Mouse (Mus musculus): ENCODE data around the gene Camkmt. TPM values are rescaled to one million over a fixed set of nuclear protein-coding genes. Genes with fewer than 3 reads are reported as not detected.
A peak's percentile ranks its signal among the peaks of the same experiment; 100 is the strongest.

The Camkmt gene
- polyA plus RNA-seq, 1 experiment from 2014 or later: 13.1 TPM

GRCm38 (mm10) chr17:85464466-85465411 is 374.4 kb downstream of the Camkmt start:
- H3K36me3 ChIP-seq (ENCODE audit: control insufficient read depth, insufficient read depth, low read length): no peaks in the 10 kb centered on the region
- peaks cover 96% of the 10 kb centered on the region for H3K27me3 ChIP-seq (ENCODE audit: control insufficient read depth, insufficient read depth, low read length)
- H3K4me2 ChIP-seq (replicated peaks; ENCODE audit: low read depth, low read length): no peak overlapping the region
- WGBS: 1% methylated on average over 40 of the region's 40 CpGs
- peak; percentile 62; the same call in 1 of the 2 replicates for ATAC-seq (ENCODE audit: low FRiP score, low TSS enrichment)
- no peak overlapping the region for H3K27ac ChIP-seq (ENCODE audit: low read depth, low read length)
- no peaks in the 10 kb centered on the region for H3K4me1 ChIP-seq (ENCODE audit: control insufficient read depth, insufficient read depth, low read length)
- no peak overlapping the region for H3K9ac ChIP-seq (ENCODE audit: low read depth, low read length)
- no peak overlapping the region for H3K4me3 ChIP-seq (ENCODE audit: low read length)
- 0 out of 2 replicates have a peak, but pooled peaks cover 2% of the 10 kb centered on the region for H3K9me3 ChIP-seq (ENCODE audit: control insufficient read depth, low read length)

DNA sequence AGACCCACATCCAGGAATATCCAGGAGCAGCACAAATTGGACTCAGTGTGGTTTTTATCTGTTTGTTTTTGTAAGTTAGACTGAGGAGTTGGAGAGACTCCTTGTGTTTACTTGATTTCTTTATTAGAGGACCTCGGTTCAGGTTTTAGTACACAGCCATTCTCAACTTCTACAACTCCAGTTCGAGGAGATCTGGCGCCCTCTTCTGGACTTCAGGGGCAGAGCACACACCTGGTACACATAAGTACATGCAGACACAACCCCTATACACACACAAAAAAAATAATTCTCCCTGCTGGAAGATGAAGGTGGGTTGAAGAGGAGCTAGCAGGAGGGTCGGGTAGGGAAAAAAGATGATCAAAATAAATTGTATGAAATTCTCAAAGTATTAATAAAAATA is 379.4 kb downstream of the Camkmt start:
- no peaks in the 10 kb centered on the region for H3K4me1 ChIP-seq (ENCODE audit: control insufficient read depth, insufficient read depth, low read length)
- H3K4me2 ChIP-seq (replicated peaks; ENCODE audit: low read depth, low read length): no peak overlapping the region
- no peak overlapping the region for H3K27ac ChIP-seq (ENCODE audit: low read depth, low read length)
- 0 out of 2 replicates have a peak, but pooled peaks cover 3% of the 10 kb centered on the region for H3K9me3 ChIP-seq (ENCODE audit: control insufficient read depth, low read length)
- 72% methylated on average over 4 of the region's 4 CpGs for WGBS
- H3K4me3 ChIP-seq (ENCODE audit: low read length): no peak overlapping the region
- H3K27me3 ChIP-seq (ENCODE audit: control insufficient read depth, insufficient read depth, low read length): peaks cover 88% of the 10 kb centered on the region
- ATAC-seq (ENCODE audit: low FRiP score, low TSS enrichment): no peak
- H3K36me3 ChIP-seq (ENCODE audit: control insufficient read depth, insufficient read depth, low read length): no peaks in the 10 kb centered on the region
- H3K9ac ChIP-seq (ENCODE audit: low read depth, low read length): no peak overlapping the region

- H3K4me1 ChIP-seq (ENCODE audit: control insufficient read depth, insufficient read depth, low read length): no peaks in the 10 kb centered on the region
- H3K36me3 ChIP-seq (ENCODE audit: control insufficient read depth, insufficient read depth, low read length): no peaks in the 10 kb centered on the region
- H3K27ac ChIP-seq (ENCODE audit: low read depth, low read length): no peak overlapping the region
- ATAC-seq (ENCODE audit: low FRiP score, low TSS enrichment): no peak
- WGBS: 2% methylated on average over 5 of the region's 5 CpGs
- no peak overlapping the region for H3K4me3 ChIP-seq (ENCODE audit: low read length)
- no peak overlapping the region for H3K4me2 ChIP-seq (replicated peaks; ENCODE audit: low read depth, low read length)
- peaks cover 80% of the 10 kb centered on the region for H3K27me3 ChIP-seq (ENCODE audit: control insufficient read depth, insufficient read depth, low read length)
- H3K9me3 ChIP-seq (ENCODE audit: control insufficient read depth, low read length): 0 out of 2 replicates have a peak, but pooled peaks cover 3% of the 10 kb centered on the region
- no peak overlapping the region for H3K9ac ChIP-seq (ENCODE audit: low read depth, low read length)
These were observed 382.4 kb downstream of the Camkmt start for GRCm38 (mm10) chr17:85472687-85473202.

GRCm38 (mm10) chr17:85473217-85473616 is 382.9 kb downstream of the Camkmt start:
- Histone ChIP-seq H3K9me3 (ENCODE audit: control insufficient read depth, low read length) (0 out of 2 replicates have a peak, but pooled peaks cover 3% of the 10 kb centered on the region), H3K9ac (ENCODE audit: low read depth, low read length) (no peak overlapping the region), H3K27me3 (ENCODE audit: control insufficient read depth, insufficient read depth, low read length) (peaks cover 79% of the 10 kb centered on the region), H3K4me1 (ENCODE audit: control insufficient read depth, insufficient read depth, low read length) (no peaks in the 10 kb centered on the region), H3K27ac (ENCODE audit: low read depth, low read length) (no peak overlapping the region), H3K36me3 (ENCODE audit: control insufficient read depth, insufficient read depth, low read length) (no peaks in the 10 kb centered on the region), H3K4me2 (replicated peaks; ENCODE audit: low read depth, low read length) (no peak overlapping the region), H3K4me3 (ENCODE audit: low read length) (no peak overlapping the region)
- ATAC-seq (ENCODE audit: low FRiP score, low TSS enrichment): no peak
- WGBS: 3% methylated on average over 16 of the region's 16 CpGs

DNA sequence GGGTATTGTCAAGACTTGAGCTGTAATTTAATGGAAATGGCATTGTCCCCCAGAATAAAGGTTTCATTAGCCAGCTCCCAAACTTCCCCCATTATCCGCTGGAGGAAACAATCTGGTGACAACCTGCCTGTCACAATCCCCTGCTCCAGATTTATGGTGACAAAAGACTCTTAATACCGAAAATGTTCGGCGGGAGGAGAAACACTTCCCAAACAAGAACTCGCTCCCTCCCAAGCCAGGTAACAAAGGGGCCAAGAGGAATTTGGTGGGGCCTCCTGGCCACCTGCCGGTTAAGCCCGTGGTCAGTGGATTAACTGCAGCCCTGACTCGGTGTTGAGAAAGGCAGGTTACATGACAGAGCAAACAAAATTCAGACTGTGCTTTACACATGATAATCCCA is 383.5 kb downstream of the Camkmt start:
- Histone ChIP-seq H3K4me2 (replicated peaks; ENCODE audit: low read depth, low read length) (no peak overlapping the region), H3K4me1 (ENCODE audit: control insufficient read depth, insufficient read depth, low read length) (no peaks in the 10 kb centered on the region), H3K9me3 (ENCODE audit: control insufficient read depth, low read length) (0 out of 2 replicates have a peak, but pooled peaks cover 3% of the 10 kb centered on the region), H3K27ac (ENCODE audit: low read depth, low read length) (no peak overlapping the region), H3K4me3 (ENCODE audit: low read length) (no peak overlapping the region), H3K9ac (ENCODE audit: low read depth, low read length) (no peak overlapping the region), H3K36me3 (ENCODE audit: control insufficient read depth, insufficient read depth, low read length) (no peaks in the 10 kb centered on the region), H3K27me3 (ENCODE audit: control insufficient read depth, insufficient read depth, low read length) (peaks cover 77% of the 10 kb centered on the region)
- no peak for ATAC-seq (ENCODE audit: low FRiP score, low TSS enrichment)
- WGBS: under 1% methylated on average over 8 of the region's 8 CpGs

DNA sequence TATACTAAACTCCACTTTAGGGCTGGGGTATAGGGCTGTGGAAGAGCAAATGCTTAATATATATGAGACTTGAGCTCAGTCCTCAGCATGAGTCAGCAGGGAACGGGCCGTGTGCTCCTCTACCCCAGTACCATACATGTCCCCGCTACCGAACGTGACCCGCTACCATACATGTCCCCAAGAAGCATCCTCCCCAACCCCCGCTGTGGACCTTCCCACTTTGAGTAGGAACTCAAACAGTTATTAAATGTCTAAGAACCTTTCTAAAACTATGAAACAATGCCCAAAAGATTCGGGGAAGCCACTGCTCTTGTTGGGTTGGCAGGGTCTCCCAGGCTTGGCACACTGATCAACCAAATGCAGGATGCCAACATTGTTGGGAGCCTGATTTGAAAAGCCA is 390.9 kb downstream of the Camkmt start:
- H3K9me3 ChIP-seq (ENCODE audit: control insufficient read depth, low read length): no peaks in the 10 kb centered on the region
- WGBS: 87% methylated on average over 8 of the region's 8 CpGs
- no peak for ATAC-seq (ENCODE audit: low FRiP score, low TSS enrichment)
- no peaks in the 10 kb centered on the region for H3K36me3 ChIP-seq (ENCODE audit: control insufficient read depth, insufficient read depth, low read length)
- no peak overlapping the region for H3K4me2 ChIP-seq (replicated peaks; ENCODE audit: low read depth, low read length)
- no peak overlapping the region for H3K4me3 ChIP-seq (ENCODE audit: low read length)
- H3K27me3 ChIP-seq (ENCODE audit: control insufficient read depth, insufficient read depth, low read length): peaks cover 81% of the 10 kb centered on the region
- no peaks in the 10 kb centered on the region for H3K4me1 ChIP-seq (ENCODE audit: control insufficient read depth, insufficient read depth, low read length)
- H3K9ac ChIP-seq (ENCODE audit: low read depth, low read length): no peak overlapping the region
- H3K27ac ChIP-seq (ENCODE audit: low read depth, low read length): no peak overlapping the region

GRCm38 (mm10) chr17:85483086-85483485 is 392.7 kb downstream of the Camkmt start:
- Histone ChIP-seq H3K27ac (ENCODE audit: low read depth, low read length) (no peak overlapping the region), H3K36me3 (ENCODE audit: control insufficient read depth, insufficient read depth, low read length) (no peaks in the 10 kb centered on the region), H3K4me1 (ENCODE audit: control insufficient read depth, insufficient read depth, low read length) (no peaks in the 10 kb centered on the region), H3K4me3 (ENCODE audit: low read length) (no peak overlapping the region), H3K4me2 (replicated peaks; ENCODE audit: low read depth, low read length) (no peak overlapping the region), H3K9me3 (ENCODE audit: control insufficient read depth, low read length) (no peaks in the 10 kb centered on the region), H3K9ac (ENCODE audit: low read depth, low read length) (no peak overlapping the region), H3K27me3 (ENCODE audit: control insufficient read depth, insufficient read depth, low read length) (peaks cover 91% of the 10 kb centered on the region)
- WGBS: 81% methylated on average over 5 of the region's 5 CpGs
- ATAC-seq (ENCODE audit: low FRiP score, low TSS enrichment): no peak

- H3K4me3 ChIP-seq (ENCODE audit: low read length): no peak overlapping the region
- no peak for ATAC-seq (ENCODE audit: low FRiP score, low TSS enrichment)
- peaks cover 94% of the 10 kb centered on the region for H3K27me3 ChIP-seq (ENCODE audit: control insufficient read depth, insufficient read depth, low read length)
- no peaks in the 10 kb centered on the region for H3K4me1 ChIP-seq (ENCODE audit: control insufficient read depth, insufficient read depth, low read length)
- no peaks in the 10 kb centered on the region for H3K36me3 ChIP-seq (ENCODE audit: control insufficient read depth, insufficient read depth, low read length)
- no peak overlapping the region for H3K9ac ChIP-seq (ENCODE audit: low read depth, low read length)
- no peaks in the 10 kb centered on the region for H3K9me3 ChIP-seq (ENCODE audit: control insufficient read depth, low read length)
- WGBS: 49% methylated on average over 8 of the region's 8 CpGs
- no peak overlapping the region for H3K4me2 ChIP-seq (replicated peaks; ENCODE audit: low read depth, low read length)
- no peak overlapping the region for H3K27ac ChIP-seq (ENCODE audit: low read depth, low read length)
These were observed 393.7 kb downstream of the Camkmt start for GRCm38 (mm10) chr17:85484015-85484414.

- Histone ChIP-seq H3K36me3 (ENCODE audit: control insufficient read depth, insufficient read depth, low read length) (no peaks in the 10 kb centered on the region), H3K27me3 (ENCODE audit: control insufficient read depth, insufficient read depth, low read length) (peaks cover 95% of the 10 kb centered on the region), H3K9me3 (ENCODE audit: control insufficient read depth, low read length) (no peaks in the 10 kb centered on the region), H3K4me2 (replicated peaks; ENCODE audit: low read depth, low read length) (no peak overlapping the region), H3K4me3 (ENCODE audit: low read length) (no peak overlapping the region), H3K9ac (ENCODE audit: low read depth, low read length) (no peak overlapping the region), H3K4me1 (ENCODE audit: control insufficient read depth, insufficient read depth, low read length) (no peaks in the 10 kb centered on the region), H3K27ac (ENCODE audit: low read depth, low read length) (no peak overlapping the region)
- no peak for ATAC-seq (ENCODE audit: low FRiP score, low TSS enrichment)
- WGBS: 23% methylated on average over 5 of the region's 5 CpGs
These were observed 394.2 kb downstream of the Camkmt start for GRCm38 (mm10) chr17:85484526-85484925.
